Mouse (Mus musculus) lung, postnatal 36 days (tissue): ENCODE measurements around the gene Olfr287.
A peak's percentile ranks its signal among the peaks of the same experiment; 100 is the strongest.

Source experiments
- DNase-seq: peaks from one replicate; pipeline ENCODE4 v3.0.0; 2022; ENCODE audit warnings: mixed read lengths

Gene Olfr287

DNA sequence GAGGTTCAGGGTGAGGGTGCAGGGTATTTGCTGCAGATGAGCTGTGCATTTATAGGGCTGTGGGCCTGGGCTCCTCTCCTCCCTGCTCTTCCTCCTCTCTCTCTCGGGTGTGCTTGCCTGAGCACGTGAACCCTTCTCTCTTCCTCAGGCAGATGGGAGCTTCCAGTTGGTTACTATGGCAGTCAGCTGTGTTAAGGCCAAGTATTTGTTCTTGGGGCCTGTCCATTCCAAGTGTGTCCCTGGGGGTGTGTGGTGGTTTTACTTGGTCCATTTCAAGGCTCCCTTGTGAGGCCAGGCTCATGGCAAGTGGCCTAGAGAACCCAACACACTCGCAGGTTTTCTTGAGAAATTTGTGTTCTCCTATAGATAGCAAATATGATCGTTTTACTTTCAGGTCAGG is at the start of gene Olfr287, which contains the start of gene Gm44579:
Gene Olfr287 (minus strand): TSS at position 180 of the 400 bp plus-strand sequence.
Gene Gm44579 (minus strand): TSS at position 101 of the 400 bp plus-strand sequence.
- no peak for DNase-seq

DNA sequence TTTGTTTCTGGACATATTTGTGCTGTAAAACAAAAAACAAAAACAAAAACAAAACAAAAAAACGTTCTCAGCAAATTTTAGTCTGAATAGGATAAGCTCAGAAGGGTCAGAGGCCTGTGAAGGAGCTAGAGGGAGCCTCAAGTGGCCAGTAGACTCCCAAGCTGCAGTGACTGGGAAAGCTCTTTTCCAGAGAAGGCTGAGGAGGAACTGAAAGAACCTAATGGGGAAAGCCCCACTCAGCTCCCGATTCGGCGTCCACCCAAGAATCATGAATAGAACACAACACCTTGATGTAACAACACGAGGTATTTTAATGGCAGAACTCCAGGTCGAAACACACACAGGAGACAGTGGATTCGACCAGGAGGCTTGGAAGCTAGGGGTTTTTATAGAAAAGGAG is 36.9 kb upstream of the Olfr287 start:
- no peak for DNase-seq

DNA sequence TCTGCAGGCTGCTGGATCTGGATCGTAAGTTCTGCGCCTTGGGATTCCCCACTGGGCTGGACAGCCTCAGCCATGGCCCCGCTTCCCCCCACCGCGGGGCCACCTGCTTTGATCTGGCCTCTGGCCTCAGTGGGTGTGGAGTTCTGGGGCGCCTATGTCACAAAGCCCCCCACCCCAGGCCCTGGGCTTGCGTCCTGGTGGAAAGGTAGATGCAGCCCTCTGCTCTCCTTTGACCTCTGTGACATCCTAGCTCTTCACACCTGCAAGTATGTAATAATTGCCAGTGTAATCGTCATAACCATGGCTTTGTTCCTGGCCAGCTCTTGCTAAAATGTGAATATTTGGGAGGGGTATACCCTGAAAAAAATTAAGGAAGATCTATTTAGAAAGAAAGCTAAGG is 36.3 kb upstream of the Olfr287 start, which contains the start of gene H1fnt:
Gene H1fnt (minus strand): TSS at position 101 of the 400 bp plus-strand sequence.
- DNase-seq, result no peak

DNA sequence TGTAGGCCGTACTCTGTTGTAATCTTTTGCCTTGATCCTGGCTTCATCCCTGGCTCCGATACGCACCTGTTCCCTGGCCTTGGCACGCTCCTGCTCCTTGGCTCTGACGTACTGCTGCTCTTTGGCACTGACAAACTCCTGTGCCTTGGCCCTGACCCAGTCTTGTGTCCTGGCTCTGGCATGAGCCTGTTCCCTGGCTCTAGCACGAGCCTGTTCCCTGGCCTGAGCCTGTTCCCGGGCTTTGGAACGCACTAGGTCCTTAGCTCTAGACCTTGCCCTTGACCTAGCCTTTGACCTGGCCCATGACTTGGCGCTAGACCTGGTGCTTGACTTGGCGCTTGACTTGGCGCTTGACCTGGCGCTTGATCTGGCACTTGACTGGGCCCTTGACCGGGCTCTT is 35.4 kb upstream of the Olfr287 start:
- peak; percentile 13 for DNase-seq

DNA sequence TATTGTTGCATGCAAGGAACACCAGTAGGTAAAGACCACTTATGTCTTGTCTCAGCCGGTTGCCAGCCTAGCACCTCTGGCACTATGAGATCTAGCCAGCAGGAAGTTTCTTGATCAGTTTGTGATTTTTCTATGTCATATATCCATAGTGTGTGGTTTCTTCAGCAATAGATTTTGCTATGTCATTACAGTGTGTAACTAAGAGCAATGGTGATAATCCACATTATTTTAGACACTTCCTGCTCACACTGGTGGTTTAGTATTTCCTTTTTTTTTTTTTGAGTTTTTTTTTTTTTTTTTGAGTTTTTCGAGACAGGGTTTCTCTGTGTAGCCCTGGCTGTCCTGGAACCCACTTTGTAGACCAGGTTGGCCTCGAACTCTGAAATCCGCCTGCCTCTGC is 14.6 kb upstream of the Olfr287 start:
- no peak for DNase-seq

DNA sequence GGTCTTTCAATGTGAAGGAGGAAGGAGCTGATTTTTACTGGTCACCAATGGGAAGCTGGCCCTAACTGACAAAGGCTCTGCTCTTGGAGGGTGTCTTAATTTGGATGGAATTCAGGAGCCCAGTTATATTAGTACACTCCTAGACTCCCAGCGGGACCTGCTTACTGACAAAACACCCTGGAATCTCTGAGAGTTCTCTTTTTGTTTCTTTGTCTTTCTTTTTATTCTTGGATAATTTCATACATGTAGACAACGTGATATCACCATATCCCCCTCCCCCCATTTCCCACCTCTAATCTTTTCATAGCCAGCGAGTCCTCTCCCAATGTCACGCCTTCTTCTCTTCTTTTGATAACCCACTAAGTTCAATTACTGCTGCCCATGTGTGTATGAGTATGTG is 13.5 kb upstream of the Olfr287 start, which contains the start of gene Olfr286:
Gene Olfr286 (minus strand): TSS at position 101 of the 400 bp plus-strand sequence.
- DNase-seq, result no peak

DNA sequence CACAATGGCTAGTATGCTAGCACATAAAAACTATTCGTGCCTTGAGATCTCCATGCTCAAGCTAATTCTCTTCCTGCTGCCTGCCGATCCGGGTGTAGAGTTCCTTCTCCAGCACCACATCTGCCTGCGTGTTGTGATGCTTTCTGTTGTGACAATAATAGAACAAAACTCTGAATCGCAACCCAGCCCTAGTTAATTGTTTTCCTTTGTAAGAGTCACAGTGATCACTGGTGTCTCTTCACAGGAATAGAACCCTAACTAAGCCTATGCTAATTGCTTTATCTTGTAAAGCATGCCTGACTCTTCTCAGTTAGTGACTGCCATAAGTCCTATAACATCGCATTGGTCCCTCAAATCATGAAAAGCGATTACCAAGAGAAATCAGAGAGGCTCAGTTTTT is 5.2 kb upstream of the Olfr287 start:
- no peak for DNase-seq

DNA sequence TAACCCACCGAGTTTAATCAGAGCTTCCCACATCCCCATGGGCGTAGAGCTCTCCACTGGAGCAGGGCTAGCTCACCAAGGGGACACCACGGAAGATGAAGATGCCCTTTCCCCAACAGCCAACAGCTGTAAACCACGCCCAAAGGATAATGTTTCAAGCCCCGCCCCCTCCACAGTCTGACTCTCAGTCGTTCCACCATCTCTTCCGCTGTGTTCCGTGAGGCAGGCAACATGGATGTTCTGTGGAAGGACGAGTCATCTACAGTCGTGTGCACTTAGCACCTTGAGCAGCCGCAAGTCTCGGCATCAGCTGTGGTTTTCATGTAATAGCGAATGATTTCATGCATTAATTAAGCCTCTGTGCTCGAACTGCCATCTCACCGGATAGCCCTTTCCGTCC is 4.8 kb upstream of the Olfr287 start:
- no peak for DNase-seq

DNA sequence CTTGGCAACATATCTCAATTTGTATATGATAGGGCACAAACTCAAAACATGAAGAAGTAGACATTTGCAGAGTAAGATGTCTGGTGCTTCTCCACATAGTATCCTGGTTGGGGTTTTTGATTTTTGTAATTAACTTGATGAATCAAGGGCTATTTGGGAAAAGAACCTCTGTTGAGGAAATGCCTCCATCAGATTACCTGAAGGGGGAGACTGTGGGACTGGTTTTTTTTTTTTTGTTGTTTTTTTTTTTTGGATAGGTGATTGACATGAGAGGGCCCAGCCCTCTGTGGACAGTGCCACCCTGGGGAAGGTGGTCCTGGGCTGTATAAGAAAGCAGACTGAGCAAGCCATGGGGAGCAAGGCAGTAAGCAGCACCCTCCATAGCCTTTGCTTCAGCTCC is 1.5 kb upstream of the Olfr287 start:
- DNase-seq, result no peak

DNA sequence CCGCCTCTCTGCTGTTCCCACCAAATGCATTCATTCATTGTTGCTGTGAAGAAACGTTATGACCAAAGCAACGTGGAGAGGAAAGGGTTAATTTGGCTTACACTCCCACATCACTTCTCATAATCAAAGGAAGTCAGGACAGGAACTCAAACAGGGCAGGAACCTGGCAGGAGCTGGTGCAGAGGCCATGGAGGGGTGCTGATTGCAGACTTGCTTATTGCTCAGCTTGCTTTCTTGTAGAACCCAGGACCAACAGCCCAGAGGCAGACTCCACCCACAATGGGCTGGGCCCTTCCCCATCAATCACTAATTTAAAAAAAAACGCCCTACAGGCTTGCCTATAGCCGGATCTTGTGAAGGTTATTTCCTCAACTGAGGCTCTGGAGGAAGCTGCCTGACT is 6.7 kb downstream of the Olfr287 start:
- peak; percentile 30 for DNase-seq

DNA sequence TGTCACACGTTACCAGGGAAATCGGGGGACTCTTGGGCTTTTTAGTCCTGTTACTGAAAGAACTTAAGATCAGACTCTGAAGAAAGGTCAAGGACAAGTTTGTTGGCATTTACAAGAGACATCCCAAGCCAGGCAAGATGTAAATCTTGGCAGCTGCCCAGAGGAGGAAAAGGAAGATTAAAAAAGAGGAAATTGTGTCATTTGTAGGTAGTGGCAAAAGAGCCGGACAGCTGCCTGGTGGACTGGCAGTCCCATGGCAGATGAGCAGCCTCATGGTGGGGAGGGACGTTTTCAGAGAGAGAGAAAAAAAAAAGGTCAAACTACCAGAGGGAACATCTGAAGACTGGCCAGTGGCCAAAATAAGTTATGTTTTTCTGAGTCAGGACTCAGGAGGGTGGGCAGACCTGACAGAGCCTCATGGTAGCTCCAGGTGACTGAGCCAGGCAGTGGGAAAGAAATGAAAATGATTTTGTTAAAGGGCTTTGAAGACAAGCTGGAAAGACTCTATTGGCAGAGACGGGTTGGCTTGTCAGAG is 7.5 kb downstream of the Olfr287 start:
- DNase-seq, result peak; percentile 52

DNA sequence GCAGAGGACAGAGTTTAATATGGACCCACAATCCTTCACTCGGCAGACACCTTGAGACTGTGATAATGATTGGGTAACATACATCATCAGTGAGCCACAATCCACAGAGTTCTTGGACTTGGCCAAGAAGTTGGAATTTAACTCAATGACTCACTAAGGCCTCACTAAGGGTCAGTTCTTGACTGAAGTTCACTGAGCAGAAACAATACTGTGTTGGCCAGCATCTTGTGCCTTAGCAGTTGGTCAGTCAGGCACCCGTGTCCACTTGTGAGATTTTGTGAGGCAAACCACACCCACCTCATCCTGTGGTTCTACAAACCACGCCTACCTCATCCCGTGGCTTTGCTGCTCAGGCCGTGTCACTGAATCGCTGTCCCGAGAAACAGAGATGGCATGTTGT is 11.2 kb downstream of the Olfr287 start:
- no peak for DNase-seq

DNA sequence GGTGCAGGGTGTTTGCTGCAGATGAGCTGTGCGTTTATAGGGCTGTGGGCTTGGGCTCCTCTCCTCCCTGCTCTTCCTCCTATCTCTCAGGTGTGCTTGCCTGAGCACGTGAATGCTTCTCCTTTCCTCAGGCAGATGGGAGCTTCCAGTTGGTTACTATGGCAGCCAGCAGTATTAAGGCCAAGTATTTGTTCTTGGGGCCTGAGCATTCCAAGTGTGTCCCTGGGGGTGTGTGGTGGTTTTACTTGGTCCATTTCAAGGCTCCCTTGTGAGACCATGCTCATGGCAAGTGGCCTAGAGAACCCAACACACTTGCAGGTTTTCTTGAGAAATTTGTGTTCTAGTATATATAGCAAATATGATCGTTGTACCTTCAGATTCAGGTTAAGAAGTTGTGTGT is 25.4 kb downstream of the Olfr287 start, which contains the start of gene Olfr288:
Gene Olfr288 (minus strand): TSS at position 101 of the 400 bp plus-strand sequence.
- no peak for DNase-seq

DNA sequence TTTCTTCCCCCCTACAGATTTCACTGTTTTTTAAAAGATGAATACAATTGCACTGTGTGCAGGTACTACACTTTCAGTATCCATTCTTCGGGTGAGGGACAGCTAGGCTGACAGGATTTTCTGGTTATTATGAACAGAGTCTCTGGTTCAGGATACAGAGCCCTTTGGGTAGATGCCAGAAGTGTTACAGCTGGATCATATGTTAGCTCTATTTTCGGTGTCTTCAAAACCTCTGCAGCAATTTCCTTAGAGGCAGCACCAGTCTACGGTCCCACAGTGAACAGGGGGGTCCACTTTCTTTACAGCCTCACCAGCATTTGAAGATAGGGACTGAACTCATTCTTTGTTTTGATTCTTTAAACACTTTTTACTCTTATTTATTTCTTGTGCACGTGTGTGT is 36.4 kb downstream of the Olfr287 start:
- no peak for DNase-seq

DNA sequence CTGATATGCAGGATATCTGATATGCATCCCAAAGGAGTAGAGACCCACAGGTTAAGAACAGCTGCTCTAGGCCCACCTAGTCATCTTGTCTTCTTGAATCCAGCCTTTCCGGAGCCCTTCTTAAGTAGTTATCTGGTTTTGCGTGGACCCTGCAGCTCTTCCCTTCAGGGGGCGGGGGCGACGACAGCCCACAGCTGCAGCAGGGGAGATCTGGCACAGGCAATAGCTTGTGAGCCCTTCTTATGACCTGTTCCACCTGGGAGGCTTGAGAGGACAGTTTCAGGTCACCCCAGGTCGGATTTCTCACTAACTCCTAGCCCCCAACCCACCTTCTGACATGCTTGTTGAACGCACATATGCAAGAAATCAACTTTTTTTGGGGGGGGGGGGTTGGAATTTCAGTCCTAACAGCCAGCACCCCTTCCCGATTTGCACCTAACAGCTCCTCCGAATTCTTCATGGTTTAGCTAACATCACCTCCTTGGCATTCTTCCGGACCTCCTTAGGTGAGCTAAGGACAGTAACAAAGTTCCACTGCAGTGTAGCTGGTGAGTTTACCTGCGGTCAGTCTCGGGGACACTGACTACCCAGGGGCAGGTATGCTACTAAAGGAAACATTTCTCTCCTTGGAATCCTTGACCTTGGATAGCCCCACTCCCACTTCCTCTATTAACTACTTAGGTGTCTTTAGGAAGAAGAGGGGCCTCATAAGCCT is 38.8 kb downstream of the Olfr287 start:
- DNase-seq, result no peak

DNA sequence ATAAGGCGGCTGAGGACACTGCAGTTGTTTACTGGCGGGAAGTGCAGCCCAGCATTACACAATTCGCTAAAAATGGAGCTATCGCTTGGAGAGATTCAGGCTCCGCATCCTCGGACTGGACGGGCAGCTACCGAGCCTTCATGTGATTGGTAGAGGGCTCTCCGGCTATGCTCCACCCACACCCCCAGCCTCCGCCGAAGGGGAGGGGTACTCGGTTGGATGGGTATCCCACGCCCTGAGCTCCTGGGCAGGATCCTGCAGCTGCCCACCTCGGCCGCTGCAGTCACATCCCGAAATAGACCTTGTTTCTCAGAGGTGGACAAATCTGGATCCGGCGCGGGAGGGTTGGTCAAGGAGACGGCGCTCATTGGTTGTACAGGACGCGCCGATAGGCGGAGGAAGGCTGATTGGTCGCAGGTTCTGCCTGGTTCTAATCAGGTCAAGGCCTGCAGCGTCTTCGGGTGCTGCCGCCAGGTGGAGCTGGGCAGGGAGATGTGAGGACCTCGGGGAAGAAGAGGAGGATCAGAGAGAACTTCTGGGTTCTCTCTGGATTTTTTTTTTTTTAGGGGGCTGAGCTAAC is 39.6 kb downstream of the Olfr287 start:
- DNase-seq, result peak; percentile 96

DNA sequence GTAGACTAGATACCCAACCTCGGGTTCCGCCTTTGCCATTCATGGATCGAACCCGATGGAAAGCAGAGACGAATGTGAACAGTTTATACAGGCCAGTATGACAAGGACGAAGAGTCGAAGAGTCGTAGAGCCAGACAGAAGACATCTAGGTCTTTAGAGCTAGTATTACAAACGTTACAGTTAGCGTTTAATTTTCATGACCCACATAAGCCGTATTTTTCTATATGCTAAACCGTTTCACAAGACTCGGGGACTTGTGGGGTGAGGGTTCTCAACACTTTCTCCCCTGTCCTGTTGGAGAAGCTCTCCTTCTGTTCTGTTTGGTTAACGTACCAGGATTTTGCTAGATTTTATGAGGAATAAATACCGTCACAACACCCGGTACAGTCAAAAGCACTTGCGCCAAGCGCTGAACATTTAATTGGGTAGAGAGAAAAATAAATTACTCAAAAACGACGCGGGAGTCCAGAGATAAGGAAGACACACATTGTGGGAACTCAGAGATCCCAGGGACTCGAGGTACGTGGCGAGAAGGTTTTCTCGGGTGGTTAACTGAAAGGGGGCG is 40.2 kb downstream of the Olfr287 start:
- DNase-seq, result no peak

DNA sequence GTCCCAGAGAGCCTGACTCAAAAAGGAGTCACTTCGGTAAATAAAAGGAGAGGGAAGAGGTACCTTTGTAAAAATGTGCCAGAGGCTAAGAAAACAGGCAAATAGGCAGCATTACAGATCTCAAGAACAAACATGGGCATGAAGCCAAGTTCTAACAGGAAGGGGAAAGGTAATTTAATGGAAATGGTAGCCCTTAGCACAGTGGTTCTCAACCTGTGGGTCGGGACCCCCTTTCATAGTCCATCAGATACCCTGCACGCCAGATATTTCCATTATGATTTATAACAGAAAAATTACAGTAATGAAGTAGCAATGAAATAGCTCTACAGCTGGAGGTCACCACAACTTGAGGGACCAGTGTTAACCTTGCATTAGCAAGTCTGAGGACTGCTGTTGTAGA is 43.5 kb downstream of the Olfr287 start:
- no peak for DNase-seq

DNA sequence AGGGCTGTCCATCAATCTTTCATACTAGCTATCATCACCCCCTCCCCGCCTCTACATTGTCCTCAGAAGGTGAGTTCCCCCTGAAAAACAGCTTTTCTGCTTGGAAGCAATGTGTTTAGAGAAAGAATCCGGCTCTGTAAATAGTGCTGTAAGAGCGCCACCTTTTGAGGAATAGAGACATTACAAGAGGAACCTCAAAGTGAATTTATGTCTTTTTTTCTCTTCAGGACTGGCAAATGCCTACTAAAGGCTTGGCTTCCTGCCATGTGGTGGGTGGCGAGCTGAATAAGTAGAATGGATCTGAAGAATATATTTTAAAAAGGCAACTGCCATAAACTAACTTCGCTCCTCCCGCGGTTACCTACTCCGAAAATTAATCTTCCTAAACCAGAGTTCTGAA is 47.0 kb downstream of the Olfr287 start:
- DNase-seq, result peak; percentile 68

DNA sequence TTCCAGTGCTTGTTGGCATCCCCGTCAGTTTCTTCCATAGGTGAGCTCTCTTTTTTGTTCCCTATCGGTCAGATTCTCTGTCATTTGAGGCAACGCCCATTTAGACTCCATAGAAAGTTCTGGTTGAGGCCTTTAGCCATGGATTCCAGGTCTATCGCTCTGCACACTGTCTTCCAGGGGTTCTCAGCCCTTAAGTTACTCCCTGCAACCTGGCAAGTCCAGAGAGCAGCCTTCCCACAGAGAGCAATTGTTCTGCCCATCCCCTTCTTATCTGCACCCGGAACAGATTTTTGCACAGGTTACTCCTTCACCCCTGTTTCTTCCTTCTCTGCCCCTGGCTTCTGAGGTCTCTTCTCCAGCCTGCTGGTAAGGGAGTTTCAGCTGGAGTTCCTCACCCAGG is 48.7 kb downstream of the Olfr287 start:
- DNase-seq, result no peak

DNA sequence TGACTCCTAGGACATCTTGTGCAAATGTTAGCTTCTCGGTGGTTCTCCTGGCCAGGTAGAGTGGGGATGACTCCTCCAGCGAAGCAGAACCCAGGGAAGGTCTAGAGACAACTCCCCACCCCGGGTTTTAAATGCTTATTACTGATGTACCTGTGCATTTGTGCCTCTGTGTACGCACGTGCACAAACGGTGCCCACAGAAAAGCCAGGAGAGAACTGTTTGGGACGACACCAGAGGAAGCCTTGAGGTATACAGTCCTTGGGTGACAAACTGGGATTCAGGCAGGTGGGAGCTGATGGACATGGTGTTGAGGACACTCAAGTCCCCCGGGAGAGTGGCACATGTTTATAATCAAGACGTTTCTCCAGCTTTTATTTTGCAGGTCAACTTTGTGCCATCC is 49.9 kb downstream of the Olfr287 start:
- no peak for DNase-seq

DNA sequence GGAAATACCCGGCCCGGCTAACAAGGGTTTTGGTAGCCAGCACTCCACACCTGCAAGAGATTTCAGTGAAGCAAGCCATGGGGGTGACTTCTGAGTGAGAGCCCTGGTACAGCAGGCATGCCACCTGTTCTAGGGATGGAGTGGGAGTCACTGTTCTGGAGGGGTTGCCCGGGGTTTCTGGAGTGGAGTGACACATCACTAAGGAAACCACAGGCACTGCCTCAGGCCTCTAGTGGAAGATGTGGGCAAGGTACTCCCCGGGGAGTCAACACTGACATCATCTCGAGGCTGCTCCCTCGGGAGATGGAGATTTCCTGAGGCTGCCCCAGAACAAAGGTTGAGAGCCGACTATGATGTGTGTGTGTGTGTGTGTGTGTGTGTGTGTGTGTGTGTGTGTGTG is 50.5 kb downstream of the Olfr287 start:
- DNase-seq, result no peak

DNA sequence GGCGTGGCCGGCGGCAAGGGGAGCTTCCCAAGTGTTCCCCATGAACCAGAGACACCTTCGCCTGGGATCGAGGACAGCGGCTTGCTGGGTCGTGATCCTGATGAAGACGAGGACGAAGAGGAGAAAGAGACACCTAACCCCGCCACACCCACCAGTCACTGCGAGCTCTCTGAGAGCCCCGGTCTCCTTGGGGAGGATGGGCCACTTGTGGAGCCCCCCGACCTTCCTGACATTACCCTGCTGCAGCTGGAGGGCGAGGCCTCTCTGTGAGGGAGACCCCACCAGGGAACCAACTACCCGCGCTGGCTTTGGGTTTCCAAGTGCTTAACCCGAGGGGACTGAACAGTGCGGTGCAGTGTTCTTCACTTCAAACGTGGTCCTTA is 52.2 kb downstream of the Olfr287 start:
- DNase-seq, result no peak
